Mouse (Mus musculus) neural tube, embryonic 13.5 days (tissue): ENCODE measurements around the gene Mroh9. TPM values are rescaled to one million over a fixed set of nuclear protein-coding genes. Genes with fewer than 3 reads are reported as not detected.

Source experiments
- ATAC-seq: fragments of 200-750 bp; cut with Nextera tagmentation; 2 replicates; pipeline ENCODE4 v1.8.0; 2017; ENCODE audit warnings: low read depth, mild to moderate bottlenecking, moderate TSS enrichment, moderate library complexity
- H3K27ac ChIP-seq: fragments of 300-500 bp; sonication (generic); replicated peaks from 2 replicates; pipeline ENCODE4 v1.5.1; 2015; ENCODE audit warnings: moderate library complexity, mild to moderate bottlenecking, inconsistent platforms
- H3K27me3 ChIP-seq: fragments of 300-500 bp; sonication (generic); 2 replicates; pipeline ENCODE4 v1.6.1; 2015; ENCODE audit warnings: mild to moderate bottlenecking, inconsistent platforms
- H3K36me3 ChIP-seq: fragments of 300-500 bp; sonication (generic); 2 replicates; pipeline ENCODE4 v1.6.1; 2015; ENCODE audit warnings: mild to moderate bottlenecking, inconsistent platforms
- H3K4me1 ChIP-seq: fragments of 300-500 bp; sonication (generic); replicated peaks from 2 replicates; pipeline ENCODE4 v1.6.1; 2015; ENCODE audit warnings: inconsistent platforms
- H3K4me2 ChIP-seq: fragments of 300-500 bp; sonication (generic); 2 replicates; pipeline ENCODE4 v1.6.1; 2015; ENCODE audit warnings: inconsistent platforms, mild to moderate bottlenecking, moderate library complexity
- H3K4me3 ChIP-seq: fragments of 300-500 bp; sonication (generic); 2 replicates; pipeline ENCODE4 v1.5.1; 2015; ENCODE audit warnings: mild to moderate bottlenecking, inconsistent platforms
- H3K9ac ChIP-seq: fragments of 300-500 bp; sonication (generic); 2 replicates; pipeline ENCODE4 v1.6.1; 2015; ENCODE audit warnings: moderate library complexity, mild to moderate bottlenecking, inconsistent platforms
- H3K9me3 ChIP-seq: fragments of 300-500 bp; sonication (generic); 2 replicates; pipeline ENCODE4 v1.6.1; 2016; ENCODE audit warnings: inconsistent platforms
- WGBS: fragments of 180-500 bp; shearing (Covaris S2); methylation state at CpG from one replicate; pipeline ENCODE4 v1.1.7; 2015; 5-methylcytosine and 5-hydroxymethylcytosine counted together
- polyA plus RNA-seq: library from polyadenylated mRNA; unstranded; fragments of >200 nt; fragmentation: Nextera tagmentation; extraction: Ambion mirVana; gene quantifications from 2 replicates; pipeline ENCODE4 v1.2.1, GENCODE M21; 2015

The Mroh9 gene
- not detected in 2 replicates for polyA plus RNA-seq

GRCm38 (mm10) chr1:163085570-163085969, at the start of gene Mroh9:
Gene Mroh9 (minus strand): TSS chr1:163085670.
- no peak for ATAC-seq

GRCm38 (mm10) chr1:163129976-163130375, 44.5 kb upstream of the Mroh9 start:
- H3K4me3 ChIP-seq, result no peak overlapping the region
- no peaks in the 10 kb centered on the region for H3K4me1 ChIP-seq
- no peaks in the 10 kb centered on the region for H3K36me3 ChIP-seq
- no peak for ATAC-seq
- no peak overlapping the region for H3K4me2 ChIP-seq
- no peaks in the 10 kb centered on the region for H3K27me3 ChIP-seq
- H3K27ac ChIP-seq, result no peak overlapping the region
- H3K9me3 ChIP-seq, result no peaks in the 10 kb centered on the region
- H3K9ac ChIP-seq, result no peak overlapping the region
- WGBS, result 73% methylated on average over 3 of the region's 3 CpGs

More at GRCm38 (mm10) chr1:163085570-163085969, at the start of gene Mroh9:
- no peak within 1 kb of the TSS for H3K9ac ChIP-seq
- no peaks in the 10 kb centered on the region for H3K4me1 ChIP-seq
- no peaks in the 10 kb centered on the region for H3K36me3 ChIP-seq
- H3K4me2 ChIP-seq, result no peak within 1 kb of the TSS
- 85% methylated on average over 2 of the region's 2 CpGs for WGBS
- no peaks in the 10 kb centered on the region for H3K9me3 ChIP-seq
- no peak within 1 kb of the TSS for H3K27ac ChIP-seq
- H3K4me3 ChIP-seq, result no peak within 1 kb of the TSS
- no peaks in the 10 kb centered on the region for H3K27me3 ChIP-seq

- H3K27me3 ChIP-seq, result no peaks in the 10 kb centered on the region
- H3K4me2 ChIP-seq, result no peak overlapping the region
- no peaks in the 10 kb centered on the region for H3K4me1 ChIP-seq
- no peak overlapping the region for H3K4me3 ChIP-seq
- no peaks in the 10 kb centered on the region for H3K9me3 ChIP-seq
- H3K9ac ChIP-seq, result no peak overlapping the region
- ATAC-seq, result no peak; the same call in 1 of the 2 replicates
- no peaks in the 10 kb centered on the region for H3K36me3 ChIP-seq
- WGBS, result 74% methylated on average over 9 of the region's 9 CpGs
- no peak overlapping the region for H3K27ac ChIP-seq
These were observed 43.8 kb upstream of the Mroh9 start for GRCm38 (mm10) chr1:163129129-163129900.

- H3K4me1 ChIP-seq, result no peaks in the 10 kb centered on the region
- no peak for ATAC-seq
- no peaks in the 10 kb centered on the region for H3K9me3 ChIP-seq
- H3K4me2 ChIP-seq, result no peak overlapping the region
- H3K9ac ChIP-seq, result no peak overlapping the region
- H3K27me3 ChIP-seq, result no peaks in the 10 kb centered on the region
- no peaks in the 10 kb centered on the region for H3K36me3 ChIP-seq
- WGBS, result 86% methylated on average over 7 of the region's 7 CpGs
- H3K27ac ChIP-seq, result no peak overlapping the region
- no peak overlapping the region for H3K4me3 ChIP-seq
These were observed 40.9 kb upstream of the Mroh9 start for GRCm38 (mm10) chr1:163126175-163126881.

- Histone ChIP-seq H3K27ac (no peak overlapping the region), H3K9me3 (no peaks in the 10 kb centered on the region), H3K27me3 (no peaks in the 10 kb centered on the region)
These were observed 36.9 kb upstream of the Mroh9 start for GRCm38 (mm10) chr1:163122414-163122813.

GRCm38 (mm10) chr1:163113461-163114174, 28.1 kb upstream of the Mroh9 start:
- no peak overlapping the region for H3K4me2 ChIP-seq
- no peak overlapping the region for H3K27ac ChIP-seq

More at GRCm38 (mm10) chr1:163122414-163122813, 36.9 kb upstream of the Mroh9 start:
- H3K4me3 ChIP-seq, result no peak overlapping the region
- no peak overlapping the region for H3K9ac ChIP-seq
- no peak for ATAC-seq
- H3K4me2 ChIP-seq, result no peak overlapping the region
- no peaks in the 10 kb centered on the region for H3K36me3 ChIP-seq
- no peaks in the 10 kb centered on the region for H3K4me1 ChIP-seq
- 91% methylated on average over 1 of the region's 1 CpGs for WGBS

GRCm38 (mm10) chr1:163112482-163113164, 27.2 kb upstream of the Mroh9 start:
- no peak for ATAC-seq
- WGBS, result 90% methylated on average over 4 of the region's 4 CpGs
- H3K9ac ChIP-seq, result no peak overlapping the region
- no peaks in the 10 kb centered on the region for H3K4me1 ChIP-seq
- no peak overlapping the region for H3K27ac ChIP-seq
- no peak overlapping the region for H3K4me3 ChIP-seq
- H3K9me3 ChIP-seq, result no peaks in the 10 kb centered on the region
- no peaks in the 10 kb centered on the region for H3K27me3 ChIP-seq
- no peak overlapping the region for H3K4me2 ChIP-seq
- H3K36me3 ChIP-seq, result no peaks in the 10 kb centered on the region

More at GRCm38 (mm10) chr1:163113461-163114174, 28.1 kb upstream of the Mroh9 start:
- 81% methylated on average over 8 of the region's 8 CpGs for WGBS
- Histone ChIP-seq H3K36me3 (no peaks in the 10 kb centered on the region), H3K9me3 (no peaks in the 10 kb centered on the region), H3K27me3 (no peaks in the 10 kb centered on the region), H3K4me3 (no peak overlapping the region), H3K9ac (no peak overlapping the region), H3K4me1 (no peaks in the 10 kb centered on the region)
- ATAC-seq, result no peak

GRCm38 (mm10) chr1:163104960-163105359, 19.5 kb upstream of the Mroh9 start:
- no peaks in the 10 kb centered on the region for H3K36me3 ChIP-seq
- H3K27ac ChIP-seq, result no peak overlapping the region
- no peak overlapping the region for H3K9ac ChIP-seq
- no peak overlapping the region for H3K4me3 ChIP-seq
- no peak overlapping the region for H3K4me2 ChIP-seq
- 51% methylated on average over 1 of the region's 1 CpGs for WGBS
- no peak for ATAC-seq
- H3K4me1 ChIP-seq, result no peaks in the 10 kb centered on the region
- H3K9me3 ChIP-seq, result no peaks in the 10 kb centered on the region
- no peaks in the 10 kb centered on the region for H3K27me3 ChIP-seq

GRCm38 (mm10) chr1:163091438-163092155, 6.1 kb upstream of the Mroh9 start:
- no peak for ATAC-seq
- no peak overlapping the region for H3K4me2 ChIP-seq
- no peak overlapping the region for H3K4me3 ChIP-seq
- no peaks in the 10 kb centered on the region for H3K9me3 ChIP-seq
- WGBS, result 58% methylated on average over 10 of the region's 10 CpGs
- no peaks in the 10 kb centered on the region for H3K36me3 ChIP-seq
- no peaks in the 10 kb centered on the region for H3K27me3 ChIP-seq
- H3K27ac ChIP-seq, result no peak overlapping the region
- H3K4me1 ChIP-seq, result no peaks in the 10 kb centered on the region
- H3K9ac ChIP-seq, result no peak overlapping the region

GRCm38 (mm10) chr1:163070502-163070901, 15.0 kb downstream of the Mroh9 start:
- no peaks in the 10 kb centered on the region for H3K4me1 ChIP-seq
- no peaks in the 10 kb centered on the region for H3K9me3 ChIP-seq
- H3K9ac ChIP-seq, result no peak overlapping the region
- H3K27me3 ChIP-seq, result no peaks in the 10 kb centered on the region
- H3K27ac ChIP-seq, result no peak overlapping the region
- no peak overlapping the region for H3K4me2 ChIP-seq
- no peak; the same call in 1 of the 2 replicates for ATAC-seq
- WGBS, result 7% methylated on average over 1 of the region's 1 CpGs
- no peak overlapping the region for H3K4me3 ChIP-seq
- H3K36me3 ChIP-seq, result no peaks in the 10 kb centered on the region

GRCm38 (mm10) chr1:163060381-163060780, 25.1 kb downstream of the Mroh9 start:
- no peak overlapping the region for H3K4me3 ChIP-seq
- no peak overlapping the region for H3K27ac ChIP-seq
- H3K9me3 ChIP-seq, result no peaks in the 10 kb centered on the region
- ATAC-seq, result no peak
- no peak overlapping the region for H3K4me2 ChIP-seq
- WGBS, result 80% methylated on average over 3 of the region's 3 CpGs
- no peaks in the 10 kb centered on the region for H3K27me3 ChIP-seq
- no peak overlapping the region for H3K9ac ChIP-seq
- H3K36me3 ChIP-seq, result no peaks in the 10 kb centered on the region
- no peaks in the 10 kb centered on the region for H3K4me1 ChIP-seq
